Mouse (Mus musculus) lung, adult 2 months (tissue): ENCODE measurements around the gene S1pr1. TPM values are rescaled to one million over a fixed set of nuclear protein-coding genes. Genes with fewer than 3 reads are reported as not detected.

Experiments
- DNase-seq: peaks from one replicate; pipeline ENCODE4 v3.0.0; 2022
- H3K4me1 ChIP-seq: fragments of 200-500 bp; 2 replicates; pipeline ENCODE4 v1.6.1; 2011; ENCODE audit warnings: low read length; ENCODE audit not compliant: control insufficient read depth, insufficient read depth
- H3K4me3 ChIP-seq: fragments of 200-500 bp; replicated peaks from 2 replicates; pipeline ENCODE3; 2011; ENCODE audit warnings: low read depth, mild to moderate bottlenecking, control low read depth, low read length; ENCODE audit errors: extremely low read depth
- CTCF ChIP-seq: fragments of 200-500 bp; IDR thresholded peaks from 2 replicates; pipeline ENCODE4 v1.5.1; 2011; ENCODE audit warnings: mild to moderate bottlenecking, low read length, control low read depth; ENCODE audit not compliant: insufficient read depth
- POLR2A ChIP-seq: fragments of 200-500 bp; IDR thresholded peaks from 2 replicates; pipeline ENCODE4 v1.6.1; 2011; ENCODE audit warnings: low read depth, mild to moderate bottlenecking, control low read depth, low read length, borderline replicate concordance; ENCODE audit errors: extremely low read depth
- whole genome bisulfite sequencing: fragments of 180-500 bp; shearing (Covaris S2); methylation state at CpG from one replicate; pipeline ENCODE4 v1.1.7; 2018; 5-methylcytosine and 5-hydroxymethylcytosine counted together
- polyA plus RNA-seq: library from polyadenylated mRNA; depleted of rRNA; stranded (reverse); fragments of >200 nt; gene quantifications from 2 replicates; pipeline ENCODE4 v1.2.3, GENCODE M21; 2012

The S1pr1 gene
- polyA plus RNA-seq, 1 experiment: 230 TPM

- no peak for TF ChIP-seq POLR2A
- no peak for TF ChIP-seq CTCF
- WGBS: 5% methylated on average over 5 of the region's 5 CpGs
- Histone ChIP-seq H3K4me3 (peak overlapping the region; percentile 81), H3K4me1 (no peaks in the 10 kb centered on the region)
- peak; percentile 27 for DNase-seq
Observed at GRCm38 (mm10) chr3:115714049-115714435, 830 bp downstream of the S1pr1 start.

- Histone ChIP-seq H3K4me1 (no peaks in the 10 kb centered on the region), H3K4me3 (peak overlapping the region; percentile 81)
- 12% methylated on average over 22 of the region's 22 CpGs for WGBS
- TF ChIP-seq POLR2A (peak; percentile 64; the same call in 1 of the 2 replicates), CTCF (no peak)
- peak; percentile 36 for DNase-seq
Observed at GRCm38 (mm10) chr3:115713417-115714048, 1.3 kb downstream of the S1pr1 start.

- no peaks in the 10 kb centered on the region for H3K4me1 ChIP-seq
- 0 out of 2 replicates have a peak, but pooled peaks have one; percentile 27 for TF ChIP-seq POLR2A
- TF ChIP-seq CTCF: peak; percentile 92
- peak overlapping the region; percentile 81 for H3K4me3 ChIP-seq
- peak; percentile 76 for DNase-seq
- WGBS: 11% methylated on average over 9 of the region's 9 CpGs
Observed at GRCm38 (mm10) chr3:115712808-115713200, 2.1 kb downstream of the S1pr1 start.

- H3K4me1 ChIP-seq: no peaks in the 10 kb centered on the region
- TF ChIP-seq POLR2A (0 out of 2 replicates have a peak, but pooled peaks have one; percentile 37), CTCF (no peak)
- peak overlapping the region; percentile 81 for H3K4me3 ChIP-seq
- 55% methylated on average over 27 of the region's 27 CpGs for WGBS
- DNase-seq: peak; percentile 36
Observed at GRCm38 (mm10) chr3:115711924-115712807, 2.7 kb downstream of the S1pr1 start.

- Histone ChIP-seq H3K4me1 (no peaks in the 10 kb centered on the region; the same call in 1 of the 2 replicates), H3K4me3 (peak overlapping the region; percentile 81)
- TF ChIP-seq POLR2A (peak; percentile 61; the same call in 1 of the 2 replicates), CTCF (no peak)
- DNase-seq: no peak
- WGBS: 52% methylated on average over 3 of the region's 3 CpGs
Observed at GRCm38 (mm10) chr3:115711393-115711792, 3.5 kb downstream of the S1pr1 start.

- DNase-seq: no peak
- no peaks in the 10 kb centered on the region; the same call in none of the 2 replicates for H3K4me1 ChIP-seq
- peak overlapping the region; percentile 27 for H3K4me3 ChIP-seq
- no peak for TF ChIP-seq CTCF
- no peak for TF ChIP-seq POLR2A
- 40% methylated on average over 2 of the region's 2 CpGs for WGBS
Observed at GRCm38 (mm10) chr3:115710051-115710450, 4.8 kb downstream of the S1pr1 start.

- peak; percentile 20 for DNase-seq
- TF ChIP-seq CTCF: no peak
- 0 out of 2 replicates have a peak, but pooled peaks have one; percentile 5 for TF ChIP-seq POLR2A
- 42% methylated on average over 6 of the region's 6 CpGs for WGBS
- H3K4me3 ChIP-seq: peak overlapping the region; percentile 44
- H3K4me1 ChIP-seq: peaks cover 4% of the 10 kb centered on the region
Observed at GRCm38 (mm10) chr3:115709118-115709574, 5.7 kb downstream of the S1pr1 start.

- WGBS: 88% methylated on average over 2 of the region's 2 CpGs
- Histone ChIP-seq H3K4me1 (peaks cover 4% of the 10 kb centered on the region), H3K4me3 (no peak overlapping the region)
- TF ChIP-seq CTCF: no peak
- TF ChIP-seq POLR2A: no peak
- DNase-seq: no peak
Observed at GRCm38 (mm10) chr3:115706736-115707135, 8.1 kb downstream of the S1pr1 start.

- no peak for DNase-seq
- no peak for TF ChIP-seq CTCF
- peak; percentile 19; the same call in 1 of the 2 replicates for TF ChIP-seq POLR2A
- no peak overlapping the region for H3K4me3 ChIP-seq
- WGBS: 63% methylated on average over 9 of the region's 9 CpGs
- H3K4me1 ChIP-seq: peaks cover 4% of the 10 kb centered on the region
Observed at GRCm38 (mm10) chr3:115704254-115704908, 10.5 kb downstream of the S1pr1 start.
